Mouse (Mus musculus): ENCODE data around the gene Mrps7. TPM values are rescaled to one million over a fixed set of nuclear protein-coding genes. Genes with fewer than 3 reads are reported as not detected.
"Not testable (repeated sequence)": the region's sequence is repeated elsewhere in the genome, so short reads cannot be mapped to it uniquely, and the experiment has no call there.

Mrps7 gene
- polyA plus RNA-seq, 1 experiment from 2014 or later = 95.3 TPM

GRCm38 (mm10) chr11:115643265-115643664 lies 39.5 kb downstream of the Mrps7 start:
- no peak overlapping the region for H3K4me2 ChIP-seq (ENCODE audit: low read depth, low read length, severe bottlenecking)
- WGBS = 80% methylated on average over 10 of the region's 10 CpGs
- no peak overlapping the region for H3K9ac ChIP-seq (ENCODE audit: low read length)
- no peaks in the 10 kb centered on the region; the same call in 1 of the 2 replicates for H3K36me3 ChIP-seq (ENCODE audit: control insufficient read depth, insufficient read depth, low read length)
- H3K4me3 ChIP-seq (ENCODE audit: low read depth, low read length) = no peak overlapping the region
- DNase-seq (ENCODE audit: low spot score) (no peak), ATAC-seq (replicated peaks; ENCODE audit: low FRiP score) (no peak)
- no peaks in the 10 kb centered on the region for H3K4me1 ChIP-seq (replicated peaks; ENCODE audit: control insufficient read depth, insufficient read depth, low read length)
- H3K9me3 ChIP-seq (ENCODE audit: control insufficient read depth, low read length) = no peaks in the 10 kb centered on the region
- H3K27me3 ChIP-seq (ENCODE audit: control insufficient read depth, insufficient read depth, low read length) = no peaks in the 10 kb centered on the region
- H3K27ac ChIP-seq (ENCODE audit: low read depth, low read length) = no peak overlapping the region

DNA sequence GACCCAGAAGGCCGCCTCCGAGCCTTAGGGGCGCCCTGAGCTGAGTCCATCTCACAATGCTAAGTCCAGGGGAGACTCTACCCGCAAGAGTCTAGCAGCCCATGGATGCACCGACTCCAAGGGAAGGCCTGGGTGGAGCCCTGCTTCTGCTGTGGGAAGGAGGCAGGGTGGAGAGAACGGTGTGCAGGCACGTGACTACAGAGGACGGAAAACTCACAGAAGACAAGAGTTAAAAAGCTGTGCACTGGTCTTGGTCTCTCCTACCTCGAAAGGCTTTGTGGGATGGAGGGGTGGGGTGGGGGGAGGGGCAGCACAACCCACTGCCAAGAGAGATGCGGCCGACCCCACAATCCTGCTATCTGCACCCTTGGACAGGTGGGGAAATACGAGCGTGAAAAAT lies 40.6 kb downstream of the Mrps7 start:
- ATAC-seq (replicated peaks; ENCODE audit: low FRiP score) = no peak
- no peaks in the 10 kb centered on the region; the same call in 1 of the 2 replicates for H3K36me3 ChIP-seq (ENCODE audit: control insufficient read depth, insufficient read depth, low read length)
- WGBS = 91% methylated on average over 13 of the region's 13 CpGs

DNA sequence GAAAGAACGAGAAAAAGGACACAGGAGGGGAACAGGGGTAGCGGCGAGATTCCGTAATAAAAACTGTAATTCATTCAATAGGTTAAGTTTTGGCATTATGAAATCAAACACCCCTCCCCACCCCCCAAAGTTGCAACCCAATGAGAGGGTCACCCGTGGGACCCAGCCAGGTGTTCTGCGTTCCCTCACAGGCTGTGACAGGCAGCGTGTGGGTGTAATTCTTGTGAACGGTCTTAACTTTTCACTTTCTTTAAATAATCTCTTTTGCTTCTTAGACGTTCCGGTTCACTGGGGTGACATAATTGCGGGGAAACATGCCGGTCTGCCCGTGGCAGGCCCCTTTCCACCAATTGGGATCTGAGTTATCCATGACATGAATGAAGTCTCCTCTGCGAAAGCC lies 41.8 kb downstream of the Mrps7 start:
- H3K27ac ChIP-seq (ENCODE audit: low read depth, low read length); H3K9me3 ChIP-seq (ENCODE audit: control insufficient read depth, low read length); H3K9ac ChIP-seq (ENCODE audit: low read length); ATAC-seq (replicated peaks; ENCODE audit: low FRiP score); H3K4me3 ChIP-seq (ENCODE audit: low read depth, low read length); H3K36me3 ChIP-seq (ENCODE audit: control insufficient read depth, insufficient read depth, low read length); DNase-seq (ENCODE audit: low spot score); H3K4me2 ChIP-seq (ENCODE audit: low read depth, low read length, severe bottlenecking); H3K4me1 ChIP-seq (replicated peaks; ENCODE audit: control insufficient read depth, insufficient read depth, low read length); H3K27me3 ChIP-seq (ENCODE audit: control insufficient read depth, insufficient read depth, low read length): not testable (repeated sequence)
- WGBS = 94% methylated on average over 14 of the region's 14 CpGs

More for the DNA sequence above, 40.6 kb downstream of the Mrps7 start:
- Histone ChIP-seq H3K4me1 (replicated peaks; ENCODE audit: control insufficient read depth, insufficient read depth, low read length) (no peaks in the 10 kb centered on the region), H3K4me2 (ENCODE audit: low read depth, low read length, severe bottlenecking) (no peak overlapping the region), H3K9ac (ENCODE audit: low read length) (no peak overlapping the region), H3K27ac (ENCODE audit: low read depth, low read length) (no peak overlapping the region), H3K27me3 (ENCODE audit: control insufficient read depth, insufficient read depth, low read length) (no peaks in the 10 kb centered on the region), H3K4me3 (ENCODE audit: low read depth, low read length) (no peak overlapping the region), H3K9me3 (ENCODE audit: control insufficient read depth, low read length) (no peaks in the 10 kb centered on the region)
- no peak for DNase-seq (ENCODE audit: low spot score)

DNA sequence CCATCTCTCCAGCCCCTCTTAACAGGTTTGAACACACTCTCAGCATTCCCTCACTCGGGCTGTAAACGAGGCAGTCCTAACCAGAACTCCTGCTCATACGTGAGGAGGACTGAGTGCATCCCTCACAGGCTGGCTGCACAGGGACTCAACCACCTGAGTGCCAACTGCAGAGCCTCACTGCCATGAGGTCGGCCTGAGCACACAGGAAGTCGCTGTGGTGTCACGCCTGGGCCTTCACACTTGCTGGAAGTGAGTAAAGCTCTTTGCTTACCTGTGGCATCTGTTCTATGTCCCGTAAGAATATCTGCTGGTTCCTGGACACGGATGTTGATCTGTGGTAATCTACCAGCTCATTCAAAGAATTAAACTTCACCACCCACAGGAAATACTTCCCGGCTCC lies 42.7 kb downstream of the Mrps7 start:
- Histone ChIP-seq H3K9ac (ENCODE audit: low read length) (no peak overlapping the region), H3K27me3 (ENCODE audit: control insufficient read depth, insufficient read depth, low read length) (no peaks in the 10 kb centered on the region), H3K9me3 (ENCODE audit: control insufficient read depth, low read length) (no peaks in the 10 kb centered on the region), H3K4me3 (ENCODE audit: low read depth, low read length) (no peak overlapping the region), H3K36me3 (ENCODE audit: control insufficient read depth, insufficient read depth, low read length) (no peaks in the 10 kb centered on the region; the same call in 1 of the 2 replicates), H3K4me1 (replicated peaks; ENCODE audit: control insufficient read depth, insufficient read depth, low read length) (no peaks in the 10 kb centered on the region), H3K27ac (ENCODE audit: low read depth, low read length) (no peak overlapping the region), H3K4me2 (ENCODE audit: low read depth, low read length, severe bottlenecking) (no peak overlapping the region)
- 95% methylated on average over 9 of the region's 9 CpGs for WGBS
- no peak for ATAC-seq (replicated peaks; ENCODE audit: low FRiP score)
- DNase-seq (ENCODE audit: low spot score) = no peak

GRCm38 (mm10) chr11:115647459-115647858 lies 43.7 kb downstream of the Mrps7 start:
- Histone ChIP-seq H3K27ac (ENCODE audit: low read depth, low read length) (no peak overlapping the region), H3K4me3 (ENCODE audit: low read depth, low read length) (no peak overlapping the region), H3K4me2 (ENCODE audit: low read depth, low read length, severe bottlenecking) (no peak overlapping the region), H3K27me3 (ENCODE audit: control insufficient read depth, insufficient read depth, low read length) (no peaks in the 10 kb centered on the region), H3K36me3 (ENCODE audit: control insufficient read depth, insufficient read depth, low read length) (no peaks in the 10 kb centered on the region; the same call in 1 of the 2 replicates), H3K9me3 (ENCODE audit: control insufficient read depth, low read length) (no peaks in the 10 kb centered on the region), H3K9ac (ENCODE audit: low read length) (no peak overlapping the region), H3K4me1 (replicated peaks; ENCODE audit: control insufficient read depth, insufficient read depth, low read length) (no peaks in the 10 kb centered on the region)
- 67% methylated on average over 6 of the region's 6 CpGs for WGBS
- no peak for DNase-seq (ENCODE audit: low spot score)
- ATAC-seq (replicated peaks; ENCODE audit: low FRiP score) = no peak

DNA sequence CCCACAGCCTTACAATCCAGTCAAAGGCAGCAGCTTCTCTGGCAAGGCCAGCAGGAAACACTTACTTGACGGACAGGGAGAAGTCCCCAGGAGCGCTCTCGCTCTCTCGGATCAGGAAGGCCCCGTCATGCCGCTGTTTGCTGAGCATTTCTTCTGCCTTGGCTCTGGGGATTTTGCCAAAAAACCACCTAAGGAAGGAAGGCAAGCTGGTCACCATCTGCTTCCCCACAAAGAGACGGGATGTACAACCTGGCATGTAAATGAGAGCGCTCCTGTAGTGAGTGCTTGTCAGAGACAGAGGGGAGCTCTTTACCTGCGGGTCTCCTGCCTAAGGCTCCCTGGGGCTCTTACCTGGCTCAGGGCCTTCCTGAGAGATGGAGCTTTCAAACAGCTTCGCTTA lies 46.0 kb downstream of the Mrps7 start:
- Histone ChIP-seq H3K27me3 (ENCODE audit: control insufficient read depth, insufficient read depth, low read length) (no peaks in the 10 kb centered on the region), H3K4me3 (ENCODE audit: low read depth, low read length) (no peak overlapping the region), H3K9me3 (ENCODE audit: control insufficient read depth, low read length) (no peaks in the 10 kb centered on the region), H3K4me1 (replicated peaks; ENCODE audit: control insufficient read depth, insufficient read depth, low read length) (no peaks in the 10 kb centered on the region), H3K4me2 (ENCODE audit: low read depth, low read length, severe bottlenecking) (no peak overlapping the region), H3K36me3 (ENCODE audit: control insufficient read depth, insufficient read depth, low read length) (no peaks in the 10 kb centered on the region; the same call in 1 of the 2 replicates), H3K9ac (ENCODE audit: low read length) (no peak overlapping the region), H3K27ac (ENCODE audit: low read depth, low read length) (no peak overlapping the region)
- 72% methylated on average over 10 of the region's 10 CpGs for WGBS
- DNase-seq (ENCODE audit: low spot score) = no peak
- no peak for ATAC-seq (replicated peaks; ENCODE audit: low FRiP score)

- Histone ChIP-seq H3K36me3 (ENCODE audit: control insufficient read depth, insufficient read depth, low read length) (no peaks in the 10 kb centered on the region; the same call in 1 of the 2 replicates), H3K27me3 (ENCODE audit: control insufficient read depth, insufficient read depth, low read length) (no peaks in the 10 kb centered on the region), H3K9ac (ENCODE audit: low read length) (no peak overlapping the region), H3K4me1 (replicated peaks; ENCODE audit: control insufficient read depth, insufficient read depth, low read length) (no peaks in the 10 kb centered on the region), H3K9me3 (ENCODE audit: control insufficient read depth, low read length) (no peaks in the 10 kb centered on the region), H3K4me3 (ENCODE audit: low read depth, low read length) (no peak overlapping the region), H3K4me2 (ENCODE audit: low read depth, low read length, severe bottlenecking) (no peak overlapping the region), H3K27ac (ENCODE audit: low read depth, low read length) (no peak overlapping the region)
- ATAC-seq (replicated peaks; ENCODE audit: low FRiP score) = no peak
- no peak for DNase-seq (ENCODE audit: low spot score)
- WGBS = 88% methylated on average over 3 of the region's 3 CpGs
Measured at GRCm38 (mm10) chr11:115651680-115652079, 48.0 kb downstream of the Mrps7 start.

GRCm38 (mm10) chr11:115653194-115653593 lies 49.5 kb downstream of the Mrps7 start:
- 90% methylated on average over 3 of the region's 3 CpGs for WGBS
- Histone ChIP-seq H3K9me3 (ENCODE audit: control insufficient read depth, low read length) (no peaks in the 10 kb centered on the region), H3K4me2 (ENCODE audit: low read depth, low read length, severe bottlenecking) (no peak overlapping the region), H3K9ac (ENCODE audit: low read length) (no peak overlapping the region), H3K27me3 (ENCODE audit: control insufficient read depth, insufficient read depth, low read length) (no peaks in the 10 kb centered on the region), H3K36me3 (ENCODE audit: control insufficient read depth, insufficient read depth, low read length) (no peaks in the 10 kb centered on the region; the same call in 1 of the 2 replicates), H3K27ac (ENCODE audit: low read depth, low read length) (no peak overlapping the region), H3K4me1 (replicated peaks; ENCODE audit: control insufficient read depth, insufficient read depth, low read length) (no peaks in the 10 kb centered on the region), H3K4me3 (ENCODE audit: low read depth, low read length) (no peak overlapping the region)
- no peak for ATAC-seq (replicated peaks; ENCODE audit: low FRiP score)
- DNase-seq (ENCODE audit: low spot score) = no peak

DNA sequence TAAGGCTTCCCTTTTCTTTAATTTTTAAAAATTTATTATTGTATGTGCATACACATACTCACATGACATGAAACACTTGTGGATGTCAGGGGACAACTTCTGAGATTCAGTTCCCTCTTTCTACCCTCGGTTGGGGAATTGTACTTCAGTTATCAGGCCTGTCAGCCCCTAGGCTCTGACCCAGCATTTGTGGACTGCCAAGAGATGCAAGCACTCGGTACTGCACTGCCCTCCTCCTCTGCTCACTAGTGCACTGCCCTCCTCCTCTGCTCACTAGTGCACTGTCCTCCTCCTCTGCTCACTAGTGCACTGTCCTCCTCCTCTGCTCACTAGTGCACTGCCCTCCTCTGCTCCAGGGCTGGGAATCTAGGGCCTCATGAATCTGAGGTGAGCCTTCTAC lies 50.4 kb downstream of the Mrps7 start:
- Histone ChIP-seq H3K4me1 (replicated peaks; ENCODE audit: control insufficient read depth, insufficient read depth, low read length) (no peaks in the 10 kb centered on the region), H3K9me3 (ENCODE audit: control insufficient read depth, low read length) (no peaks in the 10 kb centered on the region), H3K4me3 (ENCODE audit: low read depth, low read length) (no peak overlapping the region), H3K4me2 (ENCODE audit: low read depth, low read length, severe bottlenecking) (no peak overlapping the region), H3K36me3 (ENCODE audit: control insufficient read depth, insufficient read depth, low read length) (no peaks in the 10 kb centered on the region; the same call in 1 of the 2 replicates), H3K27me3 (ENCODE audit: control insufficient read depth, insufficient read depth, low read length) (no peaks in the 10 kb centered on the region), H3K27ac (ENCODE audit: low read depth, low read length) (no peak overlapping the region), H3K9ac (ENCODE audit: low read length) (no peak overlapping the region)
- DNase-seq (ENCODE audit: low spot score) (no peak), ATAC-seq (replicated peaks; ENCODE audit: low FRiP score) (no peak)
- 86% methylated on average over 2 of the region's 2 CpGs for WGBS
